Mouse (Mus musculus) frontal cortex, postnatal 14 days (tissue): ENCODE results near the gene Gnao1.

Experiments
- DNase-seq, 2 experiments: peaks; one replicate each; pipeline ENCODE4 v3.0.0; 2022; ENCODE audit warnings: low spot score in 2 of 2

Gnao1 gene

DNA sequence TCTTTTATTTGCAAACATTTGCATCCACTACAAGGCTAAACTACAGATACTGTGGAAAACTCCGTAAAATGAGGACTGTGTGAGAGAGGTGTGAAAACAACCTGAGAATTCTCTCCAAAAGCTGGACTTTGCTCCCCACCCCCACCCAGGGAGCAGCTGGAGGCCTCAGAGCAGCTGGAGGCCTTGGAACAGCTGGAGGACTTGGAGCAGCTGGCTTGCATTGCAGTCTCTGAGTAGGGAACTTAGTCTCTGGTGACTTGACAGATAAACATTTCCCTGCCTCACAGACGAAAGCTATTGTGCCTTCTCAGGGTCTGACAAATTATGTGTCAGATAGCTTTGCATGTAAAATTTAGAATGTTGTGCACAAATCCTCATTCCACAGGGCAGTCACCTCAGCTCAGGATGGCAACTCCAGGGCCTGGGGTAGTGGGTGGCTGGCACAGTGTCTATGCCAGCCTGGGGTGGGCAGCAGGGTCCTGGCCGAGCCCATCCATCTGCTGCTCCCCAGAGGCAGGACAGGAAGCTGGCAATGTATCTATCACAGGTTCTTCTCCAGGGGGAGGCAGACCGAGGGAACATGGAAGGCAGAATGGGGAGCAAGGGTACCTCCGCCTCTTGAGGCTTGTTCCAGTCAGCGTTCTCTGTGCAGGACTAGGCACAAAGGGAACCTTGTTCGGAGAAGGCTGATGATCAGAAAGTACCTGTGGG lies 87.2 kb downstream of the Gnao1 start:
- DNase-seq, result no peak

GRCm38 (mm10) chr8:93898570-93898969 lies 88.8 kb downstream of the Gnao1 start:
- no peak for DNase-seq

GRCm38 (mm10) chr8:93902040-93902439 lies 92.3 kb downstream of the Gnao1 start:
- DNase-seq, result no peak

DNA sequence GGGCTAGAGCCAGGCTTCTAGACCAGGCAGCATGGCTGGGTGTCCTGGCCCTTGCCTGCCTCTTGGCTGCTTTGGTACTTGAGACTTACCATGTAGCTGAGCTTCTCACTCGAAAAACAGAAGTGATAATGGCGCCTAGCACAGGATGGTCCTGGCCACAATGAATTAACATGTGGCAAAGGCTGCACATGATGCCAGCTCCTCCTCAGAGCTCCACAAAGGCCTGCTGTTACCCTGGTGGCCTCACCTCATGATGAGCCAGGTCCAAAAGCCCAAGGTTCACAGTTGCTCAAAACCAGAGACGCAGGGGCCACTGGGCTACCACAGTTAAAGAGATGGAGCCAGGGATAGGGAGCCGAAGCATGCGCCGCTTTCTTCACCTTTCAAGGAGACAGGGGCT lies 97.2 kb downstream of the Gnao1 start:
- no peak for DNase-seq

DNA sequence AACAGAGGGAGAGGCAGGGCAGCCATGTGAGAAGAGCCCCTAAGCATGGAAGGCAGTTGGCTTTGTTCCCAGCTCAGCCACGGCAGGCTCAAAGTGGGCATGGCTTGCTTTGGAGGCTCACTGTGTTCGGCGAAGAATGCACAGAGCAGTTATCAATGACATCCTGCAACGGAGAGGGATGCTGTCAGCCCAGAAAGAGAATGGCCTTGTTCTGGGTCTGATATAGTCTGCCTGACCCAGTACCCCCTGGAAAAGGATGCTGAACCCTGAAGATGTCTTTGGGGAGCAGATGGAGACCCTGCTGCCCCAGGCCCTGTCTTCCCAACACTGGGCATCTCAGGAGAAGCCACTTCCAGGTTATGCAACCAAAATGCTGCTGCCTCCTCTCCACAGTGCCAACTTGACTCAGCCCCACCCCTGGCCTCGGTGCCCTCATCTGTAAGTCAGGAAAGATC lies 98.2 kb downstream of the Gnao1 start:
- DNase-seq, result no peak

DNA sequence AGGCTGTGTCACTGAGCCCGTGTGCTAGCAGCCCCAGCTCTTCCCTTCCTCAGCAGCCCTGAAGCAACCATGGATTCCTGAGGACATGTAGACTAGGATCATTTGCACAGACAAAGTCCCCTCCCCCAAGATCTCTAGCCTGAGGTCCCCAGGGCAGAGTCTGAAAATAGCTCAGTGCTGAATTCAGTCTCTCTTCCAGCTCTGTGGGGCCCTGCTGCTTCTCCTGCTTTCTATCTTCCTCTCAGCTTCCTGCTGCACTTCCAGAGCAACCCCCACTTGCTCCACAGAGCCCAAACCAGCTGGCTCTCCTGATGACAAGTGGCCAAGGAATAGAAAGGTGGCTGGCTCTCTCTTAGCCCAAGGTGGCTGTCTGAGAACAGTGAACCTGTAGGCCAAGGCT lies 98.8 kb downstream of the Gnao1 start:
- DNase-seq, result no peak

DNA sequence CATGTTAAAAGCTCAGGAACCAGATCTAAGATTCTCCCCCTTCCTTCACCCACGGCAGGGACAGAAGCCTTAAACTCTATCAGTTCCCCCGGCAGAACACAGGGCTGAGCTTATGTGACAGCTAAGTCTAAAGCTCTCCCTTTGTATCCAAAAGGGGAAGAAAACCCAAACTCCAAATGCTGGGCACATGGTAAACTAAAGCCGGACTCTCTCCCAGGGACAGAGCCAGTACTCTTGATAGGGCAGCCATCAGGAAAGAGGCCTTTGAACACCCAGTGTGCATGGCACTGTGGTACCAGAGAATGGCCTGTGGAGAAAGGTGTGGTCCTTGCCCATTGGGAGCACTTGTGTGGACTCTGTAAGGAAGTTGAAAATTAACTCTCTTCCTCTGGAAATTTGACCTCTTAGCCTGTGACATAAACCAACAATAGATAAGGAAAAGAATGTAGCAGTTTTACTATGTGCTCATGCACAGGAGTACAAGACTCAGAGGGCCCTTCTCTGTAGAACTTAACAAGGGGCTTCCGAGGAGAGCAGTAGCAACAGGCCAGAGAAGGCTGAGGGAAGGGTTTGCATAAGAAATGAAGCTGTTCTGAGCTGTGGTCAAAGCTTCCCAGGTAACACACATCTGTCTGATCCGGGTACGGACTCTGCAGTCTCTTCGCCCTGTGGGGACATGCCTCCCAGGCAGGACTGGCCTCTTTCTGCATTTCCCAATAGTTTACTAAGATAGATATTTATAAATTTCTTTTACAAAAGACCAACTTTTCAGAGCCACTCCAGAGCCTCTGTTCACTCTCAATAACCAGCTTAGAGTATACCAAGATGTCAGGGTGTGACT lies 102.2 kb downstream of the Gnao1 start:
- no peak for DNase-seq

DNA sequence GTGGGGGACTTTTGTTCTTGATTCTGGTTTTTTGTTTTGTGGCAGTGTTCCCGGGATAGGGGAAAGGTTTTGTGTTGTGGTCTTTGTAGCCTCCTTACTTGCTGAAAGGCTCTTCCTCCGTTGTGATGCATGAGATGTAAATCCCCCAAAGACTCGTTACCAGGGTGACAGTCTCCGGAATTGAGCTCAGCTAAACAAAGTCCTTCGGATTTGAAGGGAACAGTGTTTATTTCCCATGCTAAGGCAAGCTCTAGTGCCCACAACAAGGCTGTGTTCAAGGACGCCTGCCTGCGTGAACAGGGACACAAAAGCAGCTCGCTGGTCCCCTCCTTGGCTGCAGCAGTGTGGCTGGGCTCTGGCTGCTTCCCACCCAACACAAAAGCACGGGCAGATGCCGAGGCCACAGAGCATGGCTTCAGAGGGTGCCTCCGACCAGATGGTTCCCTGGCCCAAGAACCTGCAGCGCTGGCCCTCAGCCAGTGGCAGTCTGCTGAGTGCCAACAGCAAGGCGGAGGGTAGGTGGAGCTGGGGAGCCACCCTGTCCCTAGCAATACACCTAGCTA lies 108.2 kb downstream of the Gnao1 start:
- peak; percentile 72 to 85 for DNase-seq

DNA sequence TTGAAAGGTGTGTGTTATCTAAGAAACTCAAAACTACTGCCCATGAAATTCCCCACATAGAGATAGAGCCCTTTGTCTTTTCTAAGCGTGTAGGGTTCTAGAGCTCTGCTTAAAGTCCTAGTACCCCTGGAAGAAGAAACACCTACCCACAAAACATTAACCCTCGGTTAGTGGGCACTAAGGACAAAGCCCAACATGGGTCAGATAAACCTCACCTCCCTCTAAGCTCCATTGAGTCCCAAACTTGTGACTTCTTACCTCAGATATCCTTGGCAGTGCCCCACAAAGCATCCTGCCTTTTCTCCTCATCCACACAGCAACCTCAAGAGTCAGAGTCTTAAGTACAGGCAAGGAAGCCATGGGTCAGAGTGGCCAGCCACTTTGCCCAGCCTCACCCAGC lies 108.8 kb downstream of the Gnao1 start:
- no peak for DNase-seq

GRCm38 (mm10) chr8:93919422-93919821 lies 109.7 kb downstream of the Gnao1 start:
- DNase-seq, result no peak

DNA sequence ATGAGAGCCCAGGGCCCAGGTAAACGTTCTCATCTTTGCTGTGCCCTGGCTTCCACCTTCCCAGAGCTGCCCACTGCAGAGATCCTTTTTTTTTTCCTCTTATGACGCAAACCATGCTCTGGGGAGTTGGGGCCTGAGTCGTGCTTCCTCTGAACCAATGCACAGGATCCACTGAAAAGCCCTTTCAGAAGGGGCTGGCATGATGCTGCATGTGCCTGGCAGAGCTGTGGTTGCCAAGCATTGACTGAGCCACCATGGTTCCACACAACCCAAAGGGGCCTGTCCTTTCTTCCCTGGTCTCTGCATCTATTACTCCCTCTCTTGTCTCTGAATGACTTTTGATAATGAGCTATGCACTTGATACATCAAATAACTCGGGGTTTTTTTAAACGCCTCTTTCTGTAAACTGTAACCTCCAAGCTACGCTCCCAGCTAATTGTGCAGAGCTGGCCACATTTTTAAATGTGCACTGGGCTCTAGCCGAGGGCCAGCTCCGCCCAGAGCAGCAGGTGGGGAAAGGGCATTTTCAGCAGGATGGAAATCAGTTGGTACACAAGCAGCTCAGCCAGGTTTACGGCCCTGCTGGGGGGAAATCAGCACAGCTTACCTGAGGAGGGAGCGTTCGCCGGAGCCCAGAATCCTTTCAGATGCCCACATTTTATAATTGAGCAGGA lies 110.3 kb downstream of the Gnao1 start:
- no peak for DNase-seq

DNA sequence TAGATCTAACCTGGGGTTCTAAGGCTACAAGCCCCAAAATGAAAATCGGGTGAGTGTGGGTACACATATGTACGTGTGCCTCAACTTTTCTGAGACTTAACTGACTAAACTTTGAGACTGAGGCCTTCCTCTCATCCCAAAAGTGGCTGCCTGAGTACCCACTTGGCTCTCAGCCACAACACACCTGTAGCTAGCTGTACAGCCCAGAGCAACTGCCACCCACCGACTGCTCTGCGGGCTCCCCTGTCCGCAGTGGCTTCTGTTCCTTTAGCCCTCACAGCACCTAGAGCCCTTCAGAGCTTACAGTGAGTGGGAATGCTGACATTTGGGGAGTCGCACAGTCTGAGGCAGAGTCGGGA lies 110.8 kb downstream of the Gnao1 start:
- no peak for DNase-seq

DNA sequence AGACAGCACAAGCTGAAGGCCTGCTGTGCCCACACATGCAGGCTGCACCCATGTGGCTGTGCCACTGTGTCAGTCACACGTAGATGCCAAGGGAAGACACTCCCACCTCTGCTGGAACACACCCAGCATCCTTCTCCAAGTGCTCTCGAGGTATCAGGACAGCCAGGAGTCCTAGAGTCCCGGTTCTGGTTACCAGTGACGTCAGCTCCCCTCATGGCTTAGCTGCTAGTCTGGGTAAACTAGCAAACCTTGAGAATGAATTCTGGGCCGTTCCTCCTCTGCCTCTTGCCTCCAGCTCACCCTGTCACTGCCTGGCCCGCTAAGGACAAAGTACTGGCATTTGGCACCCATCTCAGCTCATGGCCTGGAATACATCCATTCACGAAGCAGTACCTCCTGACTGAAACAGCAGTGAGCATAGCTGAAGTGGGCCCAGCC lies 114.2 kb downstream of the Gnao1 start:
- no peak for DNase-seq

- DNase-seq, result no peak
These were observed 115.7 kb downstream of the Gnao1 start for GRCm38 (mm10) chr8:93925513-93925912.

DNA sequence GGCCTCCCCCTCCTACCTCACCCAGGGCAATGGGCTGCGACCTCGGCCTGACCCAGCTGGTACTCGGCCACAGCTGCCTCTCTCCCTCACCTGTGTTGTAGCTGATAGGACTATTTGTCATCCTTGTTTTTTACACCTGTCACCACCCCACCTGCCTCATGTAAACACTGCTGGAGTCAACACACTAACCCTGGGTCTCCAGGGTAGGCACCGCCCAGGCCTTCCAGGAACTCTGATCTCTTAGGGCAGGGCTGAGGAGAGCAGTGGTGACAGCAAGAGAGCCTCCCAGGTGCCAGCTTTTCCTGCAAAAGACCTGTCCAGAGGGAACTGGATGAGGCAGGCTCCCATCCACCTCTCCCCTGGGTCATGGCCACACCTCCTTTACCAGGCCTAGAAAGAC lies 119.5 kb downstream of the Gnao1 start:
- DNase-seq, result no peak

GRCm38 (mm10) chr8:93931336-93931735 lies 121.6 kb downstream of the Gnao1 start:
- no peak for DNase-seq

DNA sequence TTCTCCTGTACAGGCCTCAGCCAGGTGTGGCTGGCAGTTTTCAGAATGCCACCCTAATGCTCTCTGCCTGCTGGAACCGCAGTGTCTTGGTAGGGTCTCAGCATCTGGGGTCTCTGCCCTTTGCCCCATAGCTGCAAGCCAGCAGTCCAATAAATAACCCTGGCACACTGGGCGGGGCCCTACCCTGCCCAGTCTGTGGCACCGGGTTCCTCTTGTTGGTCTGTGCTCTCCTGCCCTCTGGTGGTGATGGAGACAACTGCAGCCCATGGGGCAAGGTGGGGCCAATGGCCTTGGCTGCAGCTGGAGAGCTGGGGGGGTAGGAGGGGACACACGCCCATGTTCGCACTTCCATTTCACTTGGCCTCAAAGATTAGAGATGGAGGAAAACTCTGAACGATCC lies 123.1 kb downstream of the Gnao1 start:
- peak; percentile 67 to 80 for DNase-seq

GRCm38 (mm10) chr8:93933288-93933687 lies 123.5 kb downstream of the Gnao1 start:
- no peak for DNase-seq

DNA sequence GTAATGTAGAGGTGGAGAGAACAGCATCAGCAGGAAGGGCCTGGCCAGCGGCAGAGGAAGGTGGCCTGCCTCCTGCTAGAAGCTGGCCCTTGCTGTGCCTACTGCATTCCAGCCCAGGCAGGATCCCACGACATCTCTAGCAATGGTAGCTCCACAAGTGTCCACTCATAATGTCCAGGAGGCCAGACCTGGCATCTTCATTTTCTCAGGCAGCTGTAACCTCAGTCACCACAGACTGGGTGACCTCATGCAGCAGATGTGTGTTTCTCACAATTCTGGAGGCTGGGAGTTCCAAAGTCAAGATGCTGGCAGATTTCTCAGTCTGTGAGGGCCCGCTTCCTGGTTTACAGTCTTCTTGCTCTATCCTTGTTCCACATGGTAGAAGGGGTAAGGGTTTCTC lies 128.4 kb downstream of the Gnao1 start:
- DNase-seq, result no peak

DNA sequence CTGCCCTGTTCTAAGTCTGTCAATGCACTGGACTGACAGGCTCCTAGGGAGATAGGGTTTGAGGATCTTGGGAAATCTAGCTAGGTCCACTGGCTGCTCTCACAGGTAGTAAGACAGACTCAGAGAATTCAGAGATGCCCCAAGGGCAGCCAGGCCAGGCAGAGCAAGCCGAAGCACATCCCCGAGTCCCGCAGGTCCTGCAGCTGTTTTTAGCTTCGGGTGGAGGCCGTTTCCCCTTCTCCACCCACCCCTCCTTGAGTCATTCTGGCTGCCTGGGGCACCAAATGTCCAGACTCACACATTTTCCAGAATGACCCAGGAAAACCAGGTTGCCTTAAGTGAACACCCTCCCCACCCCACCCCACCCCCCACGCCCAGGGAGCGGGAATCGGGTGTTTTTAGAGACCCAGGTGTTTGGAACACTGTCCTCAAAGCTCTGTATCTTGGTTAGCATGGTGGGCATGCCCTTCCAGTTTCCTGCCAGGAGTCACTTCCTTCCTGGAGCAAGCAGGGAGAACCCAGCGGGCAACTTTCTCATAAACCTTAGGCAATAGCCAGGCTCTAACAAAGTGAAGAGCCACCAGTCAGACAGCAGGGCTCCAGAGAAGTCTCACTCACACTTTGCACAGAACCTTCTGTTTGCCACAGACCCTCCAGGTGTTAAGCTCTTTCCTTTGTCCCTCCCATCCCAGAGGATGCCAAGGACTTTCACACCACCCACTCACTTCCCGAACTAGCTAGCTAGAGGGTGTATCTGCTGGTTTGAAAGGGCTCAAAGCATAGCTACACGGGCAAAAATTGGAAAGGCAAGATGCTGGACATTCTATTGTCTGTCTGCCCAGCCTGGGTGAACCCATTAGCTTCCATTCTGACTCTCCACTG lies 131.0 kb downstream of the Gnao1 start:
- no peak for DNase-seq

DNA sequence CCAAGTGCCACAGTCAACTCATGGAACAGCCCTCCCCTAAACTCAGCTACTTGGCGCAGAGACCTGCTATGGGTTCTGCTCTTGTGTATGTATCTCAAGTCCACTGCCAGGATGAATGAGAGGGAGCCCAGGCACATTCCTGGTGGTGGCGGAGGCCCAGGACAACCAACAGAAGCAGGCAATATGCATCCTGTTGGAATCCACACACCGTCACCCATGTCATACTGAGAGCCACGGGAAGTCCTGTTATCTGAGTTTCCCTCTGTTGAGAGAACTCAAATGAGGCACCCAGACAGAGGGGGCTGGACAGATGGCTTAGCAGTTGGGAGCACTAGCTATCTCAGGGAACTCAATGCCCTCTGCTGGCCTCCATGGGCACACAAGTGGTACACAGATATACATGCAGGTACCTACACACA lies 131.9 kb downstream of the Gnao1 start:
- no peak for DNase-seq
